Mouse (Mus musculus): Measurements from ENCODE around the gene Defb42. TPM values are rescaled to one million over a fixed set of nuclear protein-coding genes. Genes with fewer than 3 reads are reported as not detected.

Defb42 gene
- polyA plus RNA-seq (2012; rRNA removed): 0.47 TPM in 1 of 2 replicates, not detected in the other

- 80% methylated on average over 3 of the region's 3 CpGs for WGBS
- DNase-seq (ENCODE audit: low read depth, low spot score): no peak
Observed at GRCm38 (mm10) chr14:63046691-63047090, at the start of gene Defb42. Gene Defb42 (plus strand): TSS chr14:63046991.

- WGBS: 74% methylated on average over 8 of the region's 8 CpGs
- no peak for DNase-seq (ENCODE audit: low read depth, low spot score)
Observed at GRCm38 (mm10) chr14:62997777-62998176, 49.0 kb upstream of the Defb42 start, which contains the start of gene Defb47. Gene Defb47 (plus strand): TSS chr14:62998077.

- whole genome bisulfite sequencing: 75% methylated on average over 4 of the region's 4 CpGs
- no peak for DNase-seq (ENCODE audit: low read depth, low spot score)
Observed at GRCm38 (mm10) chr14:62998977-62999376, 47.8 kb upstream of the Defb42 start.

GRCm38 (mm10) chr14:63002588-63002987 lies 44.2 kb upstream of the Defb42 start:
- no peak for DNase-seq (ENCODE audit: low read depth, low spot score)
- 56% methylated on average over 2 of the region's 2 CpGs for WGBS

GRCm38 (mm10) chr14:63011471-63011870 lies 35.3 kb upstream of the Defb42 start, which contains the start of gene Defb43:
Gene Defb43 (plus strand): TSS chr14:63011771.
- 91% methylated on average over 5 of the region's 5 CpGs for WGBS
- DNase-seq (ENCODE audit: low read depth, low spot score): no peak

GRCm38 (mm10) chr14:63013082-63013481 lies 33.7 kb upstream of the Defb42 start:
- WGBS: 64% methylated on average over 4 of the region's 4 CpGs
- no peak for DNase-seq (ENCODE audit: low read depth, low spot score)

- WGBS: 74% methylated on average over 4 of the region's 4 CpGs
- DNase-seq (ENCODE audit: low read depth, low spot score): no peak
Observed at GRCm38 (mm10) chr14:63014667-63015066, 32.1 kb upstream of the Defb42 start.

GRCm38 (mm10) chr14:63020524-63021156 lies 26.2 kb upstream of the Defb42 start:
- WGBS: 48% methylated on average over 6 of the region's 6 CpGs
- DNase-seq (ENCODE audit: low read depth, low spot score): no peak

GRCm38 (mm10) chr14:63049910-63050370 lies 3.1 kb downstream of the Defb42 start, which contains the start of gene Defb30:
Gene Defb30 (minus strand): TSS chr14:63049960.
- DNase-seq (ENCODE audit: low read depth, low spot score): no peak
- WGBS: 76% methylated on average over 14 of the region's 14 CpGs

GRCm38 (mm10) chr14:63050769-63051168 lies 4.0 kb downstream of the Defb42 start:
- 30% methylated on average over 5 of the region's 5 CpGs for WGBS
- peak; percentile 19 for DNase-seq (ENCODE audit: low read depth, low spot score)

GRCm38 (mm10) chr14:63054729-63055128 lies 7.9 kb downstream of the Defb42 start:
- WGBS: 24% methylated on average over 6 of the region's 6 CpGs
- no peak for DNase-seq (ENCODE audit: low read depth, low spot score)

- no peak for DNase-seq (ENCODE audit: low read depth, low spot score)
- 64% methylated on average over 10 of the region's 10 CpGs for WGBS
Observed at GRCm38 (mm10) chr14:63060361-63060760, 13.6 kb downstream of the Defb42 start.

- no peak for DNase-seq (ENCODE audit: low read depth, low spot score)
- WGBS: 76% methylated on average over 2 of the region's 2 CpGs
Observed at GRCm38 (mm10) chr14:63062184-63062583, 15.4 kb downstream of the Defb42 start.

GRCm38 (mm10) chr14:63065391-63065790 lies 18.6 kb downstream of the Defb42 start:
- no peak for DNase-seq (ENCODE audit: low read depth, low spot score)
- 49% methylated on average over 5 of the region's 5 CpGs for WGBS

GRCm38 (mm10) chr14:63066630-63067310 lies 20.0 kb downstream of the Defb42 start:
- WGBS: 31% methylated on average over 16 of the region's 16 CpGs
- peak; percentile 24 for DNase-seq (ENCODE audit: low read depth, low spot score)

- 57% methylated on average over 15 of the region's 15 CpGs for WGBS
- no peak for DNase-seq (ENCODE audit: low read depth, low spot score)
Observed at GRCm38 (mm10) chr14:63067708-63068107, 20.9 kb downstream of the Defb42 start.

Other genes starting within 250 kb of the Defb42 start
- gene Wdfy2, start 209.3 kb upstream of the Defb42 start, polyA plus RNA-seq (2012; rRNA removed): 3.3 and 4.2 TPM in 2 replicates
- 0.64 TPM in 1 of 2 replicates, not detected in the other for gene Defb48, start 62.5 kb upstream of the Defb42 start, polyA plus RNA-seq (2012; rRNA removed)
- gene Defb47, start 48.9 kb upstream of the Defb42 start, polyA plus RNA-seq (2012; rRNA removed): 1.0 TPM in 1 of 2 replicates, not detected in the other
- gene Defb43, start 35.2 kb upstream of the Defb42 start, polyA plus RNA-seq (2012; rRNA removed): not detected in 2 replicates
- gene Defb30, start 3.0 kb downstream of the Defb42 start, polyA plus RNA-seq (2012; rRNA removed): not detected in 2 replicates